Mouse (Mus musculus) lung, embryonic 16.5 days (tissue): ENCODE measurements around the gene Fhit. TPM values are rescaled to one million over a fixed set of nuclear protein-coding genes. Genes with fewer than 3 reads are reported as not detected.
A peak's percentile ranks its signal among the peaks of the same experiment; 100 is the strongest.

Experiments
- ATAC-seq: fragments of 200-750 bp; cut with Nextera tagmentation; 2 replicates; pipeline ENCODE4 v1.8.0; 2017; ENCODE audit warnings: low read depth, mild to moderate bottlenecking, moderate library complexity
- H3K27ac ChIP-seq: fragments of 300-500 bp; sonication (generic); 2 replicates; pipeline ENCODE4 v1.5.1; 2014; ENCODE audit warnings: mild to moderate bottlenecking, control low read depth, low read length
- H3K27me3 ChIP-seq: fragments of 300-500 bp; sonication (generic); 2 replicates; pipeline ENCODE4 v1.6.1; 2014; ENCODE audit warnings: low read depth, low read length, mixed read lengths; ENCODE audit not compliant: control insufficient read depth, insufficient read depth
- H3K36me3 ChIP-seq: fragments of 300-500 bp; sonication (generic); 2 replicates; pipeline ENCODE4 v1.6.1; 2014; ENCODE audit warnings: low read length; ENCODE audit not compliant: control insufficient read depth, insufficient read depth
- H3K4me1 ChIP-seq: fragments of 300-500 bp; sonication (generic); replicated peaks from 2 replicates; pipeline ENCODE4 v1.6.1; 2014; ENCODE audit warnings: low read length, mixed read lengths; ENCODE audit not compliant: control insufficient read depth, insufficient read depth
- H3K4me2 ChIP-seq: fragments of 300-500 bp; sonication (generic); 2 replicates; pipeline ENCODE4 v1.6.1; 2014; ENCODE audit warnings: low read depth, low read length, control low read depth
- H3K4me3 ChIP-seq: fragments of 300-500 bp; sonication (generic); 2 replicates; pipeline ENCODE4 v1.5.1; 2014; ENCODE audit warnings: mild to moderate bottlenecking, low read length, control low read depth
- H3K9ac ChIP-seq: fragments of 300-500 bp; sonication (generic); 2 replicates; pipeline ENCODE4 v1.6.1; 2014; ENCODE audit warnings: low read length, control low read depth
- H3K9me3 ChIP-seq: fragments of 300-500 bp; sonication (generic); 2 replicates; pipeline ENCODE4 v1.6.1; 2016; ENCODE audit warnings: low read length; ENCODE audit not compliant: control insufficient read depth
- WGBS: fragments of 180-500 bp; shearing (Covaris S2); extraction: QIAGEN DNeasy Blood & Tissue Kit; methylation state at CpG from one replicate; pipeline ENCODE4 v1.1.7; 2014; 5-methylcytosine and 5-hydroxymethylcytosine counted together
- polyA plus RNA-seq: library from polyadenylated mRNA; unstranded; fragments of >200 nt; fragmentation: Nextera tagmentation; extraction: Ambion mirVana; gene quantifications from 2 replicates; pipeline ENCODE4 v1.2.1, GENCODE M21; 2015

Gene Fhit
- polyA plus RNA-seq, 1 experiment from 2014 or later: 4.9 TPM

DNA sequence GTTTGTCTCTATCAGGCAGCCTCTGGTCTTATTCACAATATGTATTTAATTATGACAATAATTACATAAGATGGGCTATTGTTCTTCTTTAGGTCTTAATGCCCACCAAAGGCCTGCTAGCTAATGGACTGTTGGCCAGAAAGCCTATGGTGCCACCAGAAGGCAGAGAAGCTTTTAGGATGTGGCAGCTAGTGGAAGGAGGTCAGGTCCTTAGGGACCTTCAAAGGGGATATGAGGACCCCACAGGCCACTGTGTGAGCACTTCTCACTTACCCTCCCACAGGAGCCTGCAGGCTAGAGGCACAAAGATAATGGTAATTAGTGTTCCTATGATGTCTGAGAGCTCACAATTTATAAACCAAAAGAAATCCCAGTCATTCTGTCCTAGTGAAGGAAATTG lies 482.2 kb downstream of the Fhit start:
- H3K4me3 ChIP-seq: no peak overlapping the region
- H3K4me1 ChIP-seq: peaks cover 7% of the 10 kb centered on the region
- no peak overlapping the region for H3K9ac ChIP-seq
- no peak overlapping the region for H3K4me2 ChIP-seq
- no peaks in the 10 kb centered on the region for H3K27me3 ChIP-seq
- no peaks in the 10 kb centered on the region for H3K36me3 ChIP-seq
- H3K9me3 ChIP-seq: no peaks in the 10 kb centered on the region
- no peak overlapping the region for H3K27ac ChIP-seq
- ATAC-seq: no peak

DNA sequence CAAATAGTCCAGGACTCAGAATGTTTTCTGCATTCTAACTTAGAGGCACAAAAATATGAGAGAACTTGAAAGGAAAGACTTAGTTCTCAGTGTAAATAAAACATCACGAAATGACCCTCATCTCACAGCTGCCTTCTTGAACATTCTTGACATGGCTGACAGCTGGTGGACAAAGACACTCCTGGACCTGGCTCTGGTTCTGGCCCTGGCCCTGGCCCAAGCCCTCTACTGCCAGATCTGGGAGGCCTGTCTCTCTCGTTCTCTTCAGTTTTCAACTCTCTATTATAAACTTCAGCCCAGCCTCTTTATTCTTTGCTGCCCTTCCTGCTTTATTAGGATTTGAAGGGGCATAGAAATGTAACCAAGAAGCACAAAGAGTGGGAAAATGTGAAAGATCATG lies 484.2 kb downstream of the Fhit start:
- ATAC-seq: peak; percentile 60; the same call in 1 of the 2 replicates
- Histone ChIP-seq H3K4me3 (no peak overlapping the region), H3K9ac (no peak overlapping the region), H3K36me3 (no peaks in the 10 kb centered on the region), H3K9me3 (no peaks in the 10 kb centered on the region), H3K27me3 (no peaks in the 10 kb centered on the region), H3K4me2 (no peak overlapping the region), H3K27ac (no peak overlapping the region; the same call in 1 of the 2 replicates), H3K4me1 (peaks cover 7% of the 10 kb centered on the region)
- 21% methylated on average over 2 of the region's 2 CpGs for WGBS

DNA sequence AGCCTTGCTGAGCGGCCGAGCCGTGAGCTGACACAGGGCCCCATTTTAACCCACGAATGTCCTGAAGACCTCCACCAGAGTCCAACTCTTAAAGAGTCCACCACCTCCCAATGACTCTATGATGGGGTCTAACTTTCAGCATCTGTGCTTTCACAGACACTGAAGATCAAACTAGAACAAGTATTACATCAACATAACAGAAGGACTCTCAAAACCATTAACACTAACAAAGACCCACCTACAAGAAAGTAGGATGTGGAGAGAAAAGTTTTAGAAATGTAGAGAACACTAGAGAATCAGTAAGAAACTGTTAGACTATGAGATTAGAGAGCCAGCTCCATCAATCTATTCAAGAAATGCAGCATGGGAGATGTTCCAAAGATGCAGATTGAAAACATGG lies 501.6 kb downstream of the Fhit start:
- Histone ChIP-seq H3K36me3 (no peaks in the 10 kb centered on the region), H3K27me3 (no peaks in the 10 kb centered on the region), H3K4me3 (no peak overlapping the region), H3K9ac (no peak overlapping the region), H3K9me3 (no peaks in the 10 kb centered on the region), H3K4me1 (no peaks in the 10 kb centered on the region), H3K27ac (no peak overlapping the region), H3K4me2 (no peak overlapping the region)
- WGBS: 78% methylated on average over 4 of the region's 4 CpGs
- ATAC-seq: no peak

DNA sequence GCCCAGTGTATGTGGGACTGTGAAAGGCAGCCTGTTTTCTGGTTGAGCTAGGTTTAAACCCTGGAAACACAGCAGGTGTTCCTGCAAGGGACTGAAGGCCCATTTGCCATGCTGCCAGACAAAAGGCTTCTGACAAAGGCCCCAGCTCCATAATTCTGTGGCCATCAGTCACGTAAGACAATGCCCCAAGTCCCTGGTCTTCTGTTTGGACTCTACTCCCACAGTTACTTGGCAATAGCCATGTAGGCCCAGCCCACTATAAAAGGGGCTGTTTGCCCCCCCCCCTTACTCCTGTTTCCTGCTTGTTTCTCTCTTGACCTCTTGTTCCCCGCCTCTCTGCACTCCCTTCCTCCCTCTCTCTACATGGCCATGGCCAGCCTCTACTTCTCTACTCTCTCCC lies 502.5 kb downstream of the Fhit start:
- Histone ChIP-seq H3K9ac (no peak overlapping the region), H3K9me3 (no peaks in the 10 kb centered on the region), H3K36me3 (no peaks in the 10 kb centered on the region), H3K4me1 (no peaks in the 10 kb centered on the region), H3K4me3 (no peak overlapping the region), H3K4me2 (no peak overlapping the region), H3K27me3 (no peaks in the 10 kb centered on the region), H3K27ac (no peak overlapping the region)
- no peak for ATAC-seq
- 76% methylated on average over 2 of the region's 2 CpGs for WGBS

DNA sequence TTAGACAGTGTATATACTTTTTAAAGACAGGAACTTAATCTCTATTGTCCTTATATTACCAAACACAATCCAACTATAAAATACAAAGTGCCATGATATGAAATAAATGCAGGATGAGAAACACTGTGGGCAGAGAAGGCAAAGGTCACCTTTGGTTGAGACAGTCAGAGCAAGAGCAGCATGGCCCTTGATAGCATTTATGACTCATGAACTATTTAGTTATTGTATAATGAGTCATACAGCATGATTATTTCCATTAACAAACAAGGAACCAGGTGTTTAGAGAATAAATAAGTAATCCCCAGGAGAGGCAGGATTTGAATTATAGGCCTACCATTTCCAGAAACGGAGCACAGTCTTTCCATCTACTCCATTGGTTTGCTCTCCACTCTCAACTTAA lies 503.6 kb downstream of the Fhit start:
- ATAC-seq: no peak
- H3K9ac ChIP-seq: no peak overlapping the region
- no peaks in the 10 kb centered on the region for H3K9me3 ChIP-seq
- H3K4me2 ChIP-seq: no peak overlapping the region
- H3K27me3 ChIP-seq: no peaks in the 10 kb centered on the region
- no peaks in the 10 kb centered on the region for H3K4me1 ChIP-seq
- H3K36me3 ChIP-seq: no peaks in the 10 kb centered on the region
- H3K27ac ChIP-seq: no peak overlapping the region
- 95% methylated on average over 1 of the region's 1 CpGs for WGBS
- no peak overlapping the region for H3K4me3 ChIP-seq

DNA sequence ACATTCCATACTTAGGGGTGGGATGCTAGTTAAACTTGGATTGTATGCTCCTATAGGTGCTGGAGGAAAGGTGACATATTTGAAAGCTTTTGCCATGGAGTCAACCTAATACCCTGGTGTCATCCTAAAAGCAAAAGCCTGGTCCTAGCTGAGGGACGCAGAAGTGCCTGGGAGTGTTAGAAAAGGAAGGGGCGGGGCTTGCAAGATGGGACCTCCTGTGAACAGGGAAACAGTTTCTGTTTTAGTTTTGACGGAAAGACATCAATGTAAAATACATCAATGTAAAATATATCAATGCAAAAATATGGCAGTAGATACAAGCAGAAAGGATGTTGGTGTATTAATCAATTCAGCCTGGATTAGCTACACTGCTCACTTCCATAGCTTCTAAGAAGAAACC lies 504.5 kb downstream of the Fhit start:
- no peak overlapping the region for H3K27ac ChIP-seq
- H3K9me3 ChIP-seq: no peaks in the 10 kb centered on the region
- H3K4me2 ChIP-seq: no peak overlapping the region
- ATAC-seq: no peak
- H3K36me3 ChIP-seq: no peaks in the 10 kb centered on the region
- H3K4me1 ChIP-seq: no peaks in the 10 kb centered on the region
- WGBS: 68% methylated on average over 3 of the region's 3 CpGs
- H3K4me3 ChIP-seq: no peak overlapping the region
- no peaks in the 10 kb centered on the region for H3K27me3 ChIP-seq
- H3K9ac ChIP-seq: no peak overlapping the region

DNA sequence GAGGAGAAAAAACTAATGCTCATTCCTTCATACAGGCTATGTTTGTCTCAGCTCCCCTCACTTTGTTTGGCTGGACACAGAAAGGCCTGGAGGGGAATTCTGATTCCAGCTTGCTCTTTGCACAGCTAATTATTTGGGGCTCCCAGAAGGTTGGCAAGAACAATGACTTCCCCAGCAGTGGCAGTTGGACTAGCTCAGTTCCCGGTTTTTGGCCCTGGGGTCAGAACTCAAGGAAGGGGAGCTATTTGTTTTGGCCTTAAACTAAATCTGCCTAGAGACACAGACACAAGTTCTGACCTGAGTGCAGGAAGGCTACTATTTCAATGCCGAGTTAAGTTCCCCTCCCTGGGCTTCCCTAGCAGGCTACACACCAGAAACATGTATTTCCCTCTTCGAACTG lies 506.0 kb downstream of the Fhit start:
- Histone ChIP-seq H3K9ac (no peak overlapping the region), H3K4me3 (no peak overlapping the region), H3K27me3 (no peaks in the 10 kb centered on the region), H3K9me3 (no peaks in the 10 kb centered on the region), H3K4me1 (no peaks in the 10 kb centered on the region), H3K36me3 (no peaks in the 10 kb centered on the region), H3K27ac (no peak overlapping the region), H3K4me2 (no peak overlapping the region)
- no peak for ATAC-seq
- WGBS: 40% methylated on average over 3 of the region's 3 CpGs

DNA sequence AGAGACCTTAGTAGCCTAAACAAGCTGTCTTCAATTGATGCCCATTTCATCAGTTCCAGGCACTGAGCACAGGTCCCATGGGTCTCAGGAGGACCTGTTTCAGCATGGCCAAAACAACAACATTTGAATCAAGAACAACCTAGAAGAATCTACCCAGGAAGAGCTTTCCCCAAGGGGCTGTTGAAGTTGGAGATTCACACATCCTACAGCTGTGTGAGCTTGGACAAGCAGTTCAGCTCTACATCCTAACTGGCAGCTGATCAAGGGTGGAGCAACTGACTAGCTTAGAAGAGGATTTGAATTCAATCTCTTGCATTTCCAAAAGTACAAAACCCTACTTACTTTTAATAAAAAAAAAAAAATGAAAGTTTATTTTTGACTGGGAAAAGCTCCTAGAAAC lies 514.0 kb downstream of the Fhit start:
- H3K9me3 ChIP-seq: no peaks in the 10 kb centered on the region
- no peaks in the 10 kb centered on the region for H3K27me3 ChIP-seq
- H3K36me3 ChIP-seq: no peaks in the 10 kb centered on the region
- H3K4me2 ChIP-seq: no peak overlapping the region
- no peak for ATAC-seq
- H3K9ac ChIP-seq: no peak overlapping the region
- H3K4me3 ChIP-seq: no peak overlapping the region
- H3K27ac ChIP-seq: no peak overlapping the region
- no peaks in the 10 kb centered on the region for H3K4me1 ChIP-seq

DNA sequence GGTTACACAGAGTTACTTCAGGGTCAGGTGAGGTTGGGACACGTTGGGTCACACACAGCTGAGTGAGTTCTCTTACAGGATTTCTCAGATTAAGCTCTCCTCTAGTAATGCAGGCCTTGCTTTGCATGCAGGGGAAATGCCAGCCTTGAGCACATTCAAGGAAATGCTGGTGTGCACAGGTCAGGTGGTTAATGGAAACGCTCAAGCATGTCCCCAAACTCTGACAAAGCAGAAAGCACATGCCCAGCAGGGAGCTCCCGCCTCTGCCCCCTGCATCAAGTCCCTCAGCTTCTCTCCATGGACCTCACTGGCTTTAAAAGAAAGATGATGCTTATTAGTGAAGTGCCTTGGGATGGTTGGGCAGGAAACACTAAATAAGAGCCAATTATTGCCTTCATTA lies 530.1 kb downstream of the Fhit start:
- Histone ChIP-seq H3K4me3 (no peak overlapping the region), H3K9ac (no peak overlapping the region), H3K36me3 (no peaks in the 10 kb centered on the region), H3K4me1 (no peaks in the 10 kb centered on the region), H3K27me3 (no peaks in the 10 kb centered on the region), H3K9me3 (no peaks in the 10 kb centered on the region), H3K27ac (no peak overlapping the region), H3K4me2 (no peak overlapping the region)
- WGBS: 65% methylated on average over 3 of the region's 3 CpGs
- no peak for ATAC-seq

DNA sequence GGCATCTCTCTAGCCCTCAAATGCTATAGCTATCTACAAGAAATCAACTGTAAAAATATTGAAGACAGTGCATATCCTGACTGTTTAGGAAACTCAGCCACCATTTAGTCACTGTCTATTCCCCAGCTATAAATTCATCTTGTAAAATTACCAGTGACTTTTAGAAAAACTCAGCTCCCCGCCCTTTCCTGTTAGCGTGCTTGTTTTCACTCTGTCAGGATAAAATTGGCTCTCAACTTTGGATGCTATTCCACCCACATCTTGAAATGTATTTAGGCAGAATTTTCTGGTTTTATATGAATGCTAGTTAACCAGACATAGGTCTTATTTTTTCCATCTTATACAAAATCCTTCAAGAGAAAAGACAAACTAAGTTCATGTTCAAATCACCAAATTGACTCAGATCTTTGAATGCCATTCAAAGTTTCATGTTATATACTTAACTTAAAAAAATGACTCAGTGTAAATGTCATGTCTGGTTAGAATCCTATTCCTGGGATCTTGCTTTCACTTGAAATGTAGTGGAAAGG lies 530.9 kb downstream of the Fhit start:
- 87% methylated on average over 2 of the region's 2 CpGs for WGBS
- Histone ChIP-seq H3K4me1 (no peaks in the 10 kb centered on the region), H3K27me3 (no peaks in the 10 kb centered on the region), H3K4me3 (no peak overlapping the region), H3K4me2 (no peak overlapping the region), H3K27ac (no peak overlapping the region), H3K36me3 (no peaks in the 10 kb centered on the region), H3K9ac (no peak overlapping the region), H3K9me3 (no peaks in the 10 kb centered on the region)
- ATAC-seq: no peak
